Mouse (Mus musculus) neural tube, embryonic 15.5 days (tissue): Measurements from ENCODE around the gene Cd34. TPM values are rescaled to one million over a fixed set of nuclear protein-coding genes. Genes with fewer than 3 reads are reported as not detected.

ENCODE experiments used
- ATAC-seq: fragments of 200-750 bp; cut with Nextera tagmentation; 2 replicates; pipeline ENCODE4 v1.8.0; 2017; ENCODE audit warnings: mild to moderate bottlenecking, moderate TSS enrichment, moderate library complexity; ENCODE audit not compliant: low FRiP score
- H3K27ac ChIP-seq: fragments of 300-500 bp; sonication (generic); replicated peaks from 2 replicates; pipeline ENCODE4 v1.5.1; 2015; ENCODE audit warnings: mild to moderate bottlenecking, inconsistent platforms
- H3K27me3 ChIP-seq: fragments of 300-500 bp; sonication (generic); replicated peaks from 2 replicates; pipeline ENCODE4 v1.6.1; 2015; ENCODE audit warnings: inconsistent platforms
- H3K36me3 ChIP-seq: fragments of 300-500 bp; sonication (generic); 2 replicates; pipeline ENCODE4 v1.6.1; 2015; ENCODE audit warnings: inconsistent platforms
- H3K4me1 ChIP-seq: fragments of 300-500 bp; sonication (generic); 2 replicates; pipeline ENCODE4 v1.6.1; 2015; ENCODE audit warnings: inconsistent platforms
- H3K4me2 ChIP-seq: fragments of 300-500 bp; sonication (generic); 2 replicates; pipeline ENCODE4 v1.6.1; 2015; ENCODE audit warnings: inconsistent platforms, mild to moderate bottlenecking, moderate library complexity
- H3K4me3 ChIP-seq: fragments of 300-500 bp; sonication (generic); replicated peaks from 2 replicates; pipeline ENCODE4 v1.5.1; 2015; ENCODE audit warnings: mild to moderate bottlenecking, inconsistent platforms
- H3K9ac ChIP-seq: fragments of 300-500 bp; sonication (generic); replicated peaks from 2 replicates; pipeline ENCODE4 v1.6.1; 2015; ENCODE audit warnings: mild to moderate bottlenecking, inconsistent platforms
- H3K9me3 ChIP-seq: fragments of 300-500 bp; sonication (generic); replicated peaks from 2 replicates; pipeline ENCODE4 v1.6.1; 2016; ENCODE audit warnings: inconsistent platforms
- WGBS: fragments of 180-500 bp; shearing (Covaris S2); methylation state at CpG from one replicate; pipeline ENCODE4 v1.1.7; 2015; ENCODE audit warnings: mixed read lengths; 5-methylcytosine and 5-hydroxymethylcytosine counted together
- polyA plus RNA-seq: library from polyadenylated mRNA; unstranded; fragments of >200 nt; fragmentation: Nextera tagmentation; extraction: Ambion mirVana; gene quantifications from 2 replicates; pipeline ENCODE4 v1.2.1, GENCODE M21; 2015

The Cd34 gene
- polyA plus RNA-seq, 1 experiment from 2014 or later, result 29.4 TPM

DNA sequence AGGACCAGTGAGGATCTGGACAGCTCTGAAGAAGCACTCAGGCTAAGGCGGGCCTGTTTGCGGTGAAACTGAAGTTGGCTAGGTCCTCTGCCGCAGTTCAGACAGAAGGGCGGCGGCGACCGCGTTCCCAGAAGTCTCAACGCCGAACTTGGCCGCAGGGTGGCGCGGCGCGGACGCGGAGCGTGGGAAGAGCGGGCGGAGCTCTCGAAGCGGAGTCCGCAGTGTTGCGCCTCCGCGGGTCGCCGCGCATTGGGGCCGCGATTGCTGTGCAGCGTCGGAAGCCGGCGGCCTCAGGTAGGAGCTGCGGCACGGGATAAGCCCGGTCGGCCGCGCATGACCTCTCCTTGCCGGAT lies 37.5 kb downstream of the Cd34 start:
- under 1% methylated on average over 28 of the region's 42 CpGs for WGBS
- peak; percentile 91 for ATAC-seq
- peak overlapping the region; percentile 88 for H3K27ac ChIP-seq
- no peaks in the 10 kb centered on the region for H3K36me3 ChIP-seq
- no peaks in the 10 kb centered on the region for H3K9me3 ChIP-seq
- H3K4me3 ChIP-seq, result peak overlapping the region; percentile 65
- peak overlapping the region; percentile 90 for H3K4me2 ChIP-seq
- H3K4me1 ChIP-seq, result peaks cover 27% of the 10 kb centered on the region
- no peaks in the 10 kb centered on the region for H3K27me3 ChIP-seq
- H3K9ac ChIP-seq, result peak overlapping the region; percentile 72

DNA sequence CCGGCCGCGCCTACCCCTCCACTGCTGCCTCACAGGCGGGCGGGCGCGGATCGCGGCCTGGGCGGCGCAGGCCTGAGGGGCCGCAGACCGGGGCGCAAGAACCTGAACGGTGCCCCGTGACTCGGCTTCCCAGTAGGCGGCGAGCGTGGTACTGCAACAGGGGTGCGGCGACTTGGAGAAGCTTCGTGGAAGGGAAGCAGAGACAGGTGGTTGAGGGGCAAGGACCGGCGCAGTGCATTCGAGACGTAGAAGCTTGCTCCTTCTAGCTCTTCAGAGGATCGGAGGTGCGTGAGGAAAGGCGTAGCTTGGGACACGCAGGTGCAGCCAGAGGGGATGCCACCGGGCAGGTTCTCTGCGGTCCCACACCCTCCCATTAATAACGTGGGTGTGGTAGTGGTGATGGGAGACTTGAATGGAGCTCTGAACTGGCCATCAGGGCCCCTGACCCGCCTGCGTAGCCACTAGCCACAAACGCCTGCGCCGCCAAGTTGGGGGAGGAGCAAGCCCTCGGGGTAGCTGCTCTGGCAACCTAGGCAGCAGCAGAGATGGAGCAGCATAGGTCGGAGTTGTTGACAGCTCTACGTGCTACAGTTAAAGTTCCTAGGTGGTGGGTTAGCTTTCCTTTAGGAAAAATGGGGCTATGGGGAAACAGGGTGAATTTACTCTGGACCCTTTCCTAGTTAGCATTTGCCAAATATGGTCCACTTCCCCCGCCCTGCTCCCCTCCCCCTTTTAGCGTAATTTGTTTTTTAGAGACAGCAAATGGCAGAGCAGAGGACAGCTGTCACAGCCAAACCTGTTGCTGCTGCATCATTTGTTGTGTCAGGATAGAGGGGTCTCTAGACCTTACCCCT lies 38.1 kb downstream of the Cd34 start:
- ATAC-seq, result peak; percentile 89
- H3K27me3 ChIP-seq, result no peaks in the 10 kb centered on the region
- H3K9ac ChIP-seq, result peak overlapping the region; percentile 72
- H3K27ac ChIP-seq, result peak overlapping the region; percentile 88
- no peaks in the 10 kb centered on the region for H3K9me3 ChIP-seq
- H3K4me3 ChIP-seq, result peak overlapping the region; percentile 65
- 2% methylated on average over 44 of the region's 44 CpGs for WGBS
- H3K4me2 ChIP-seq, result peak overlapping the region; percentile 90
- peaks cover 29% of the 10 kb centered on the region for H3K4me1 ChIP-seq
- H3K36me3 ChIP-seq, result no peaks in the 10 kb centered on the region

DNA sequence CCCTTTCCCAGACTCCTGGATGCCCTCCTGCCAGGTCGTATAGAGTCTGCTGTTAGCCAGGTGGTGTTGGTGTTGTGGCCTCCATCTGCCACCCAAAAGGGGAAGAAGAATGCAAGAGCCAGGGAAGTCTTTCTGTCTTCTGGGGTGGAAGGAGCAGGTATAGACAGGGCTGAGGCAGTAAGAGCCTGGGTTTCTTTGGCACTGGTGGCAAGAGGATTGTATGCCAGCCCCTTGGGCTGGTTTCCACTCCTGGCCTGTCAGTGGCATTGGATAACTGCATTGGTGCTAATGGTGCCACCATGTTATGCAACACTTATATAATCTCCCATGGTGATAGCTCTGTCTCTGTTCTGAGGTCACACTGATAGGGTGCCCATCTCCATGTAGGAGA lies 38.7 kb downstream of the Cd34 start:
- Histone ChIP-seq H3K4me3 (peak overlapping the region; percentile 65), H3K4me2 (peak overlapping the region; percentile 90), H3K9ac (peak overlapping the region; percentile 72; the same call in 1 of the 2 replicates), H3K27ac (no peak overlapping the region), H3K36me3 (no peaks in the 10 kb centered on the region), H3K9me3 (no peaks in the 10 kb centered on the region), H3K27me3 (no peaks in the 10 kb centered on the region), H3K4me1 (peaks cover 31% of the 10 kb centered on the region)
- 11% methylated on average over 1 of the region's 1 CpGs for WGBS
- ATAC-seq, result 0 out of 2 replicates have a peak, but pooled peaks have one; percentile 2

DNA sequence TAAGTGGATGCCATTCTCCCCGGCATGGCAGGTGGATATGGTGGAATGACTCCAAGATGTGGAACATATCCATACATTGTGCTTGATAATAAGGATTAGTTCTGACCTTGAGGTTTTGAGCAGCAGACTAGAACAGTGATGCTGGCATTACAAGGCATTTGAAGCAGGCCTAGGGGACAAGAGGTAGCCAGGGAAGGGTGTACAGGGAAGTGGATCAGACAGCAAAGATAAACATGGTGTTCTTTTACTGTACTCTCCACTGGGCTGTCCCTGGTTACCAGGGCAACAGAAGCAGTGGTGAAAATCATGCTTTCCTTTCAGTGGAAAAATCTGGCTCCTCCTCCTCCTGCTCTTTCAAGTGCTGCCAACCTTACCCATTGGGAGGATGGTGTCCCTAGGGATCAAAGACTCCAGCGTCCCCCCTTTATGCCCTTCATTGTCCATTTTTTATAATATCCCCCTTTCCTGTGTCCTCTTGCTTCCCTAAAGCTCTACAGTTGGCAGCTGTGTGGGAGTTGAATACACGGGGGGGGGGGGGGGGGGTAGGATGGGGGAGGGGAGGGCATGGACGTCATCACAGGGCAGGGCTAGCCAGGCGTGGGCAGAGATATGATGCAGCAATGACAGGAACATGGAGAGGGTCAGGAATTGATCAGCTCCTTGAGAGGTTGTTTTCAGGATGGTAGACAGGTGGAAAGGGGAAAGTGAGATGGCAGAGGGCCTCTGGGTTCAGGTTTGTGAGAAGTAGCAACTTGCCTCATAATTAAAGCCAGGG lies 39.5 kb downstream of the Cd34 start:
- Histone ChIP-seq H3K27me3 (no peaks in the 10 kb centered on the region), H3K4me2 (peak overlapping the region; percentile 90), H3K36me3 (no peaks in the 10 kb centered on the region), H3K4me3 (peak overlapping the region; percentile 65), H3K27ac (no peak overlapping the region; the same call in 1 of the 2 replicates), H3K4me1 (peaks cover 31% of the 10 kb centered on the region), H3K9ac (0 out of 2 replicates have a peak overlapping the region, but pooled peaks have one; percentile 14), H3K9me3 (no peaks in the 10 kb centered on the region)
- ATAC-seq, result peak; percentile 51; the same call in 1 of the 2 replicates
- 45% methylated on average over 4 of the region's 5 CpGs for WGBS

DNA sequence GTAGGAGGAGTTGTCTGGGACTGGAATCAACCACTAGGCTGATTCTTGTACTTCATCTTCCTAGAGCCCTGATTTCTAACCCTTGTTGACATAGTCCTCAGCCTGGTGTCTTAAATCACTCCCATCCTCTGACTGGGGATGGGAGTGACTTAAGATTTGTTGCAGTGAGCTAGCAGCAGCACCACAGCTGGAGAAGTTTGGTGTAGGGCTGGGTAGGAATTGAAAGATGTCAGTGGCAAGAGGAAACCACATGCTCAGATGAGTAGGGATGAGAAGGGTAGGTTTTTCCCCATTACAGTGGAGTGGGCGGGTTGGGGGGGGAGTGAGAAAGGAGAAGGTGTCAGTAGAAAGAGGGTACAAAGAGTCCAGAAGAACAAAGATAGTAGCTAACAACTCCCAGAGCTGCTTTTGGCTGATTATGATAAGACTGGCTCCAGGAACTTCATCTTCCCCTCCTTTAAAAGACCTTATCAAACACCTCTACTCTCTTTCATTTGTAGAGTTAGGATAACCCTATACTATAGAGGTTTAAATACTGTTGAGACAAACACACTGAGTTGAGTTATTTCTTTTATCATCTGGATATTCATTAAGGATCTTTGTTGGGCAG lies 42.3 kb downstream of the Cd34 start:
- WGBS, result 82% methylated on average over 1 of the region's 1 CpGs
- Histone ChIP-seq H3K27me3 (no peaks in the 10 kb centered on the region), H3K9me3 (no peaks in the 10 kb centered on the region), H3K4me2 (no peak overlapping the region), H3K4me3 (no peak overlapping the region), H3K36me3 (no peaks in the 10 kb centered on the region), H3K27ac (no peak overlapping the region), H3K9ac (no peak overlapping the region), H3K4me1 (peaks cover 27% of the 10 kb centered on the region)
- ATAC-seq, result no peak

DNA sequence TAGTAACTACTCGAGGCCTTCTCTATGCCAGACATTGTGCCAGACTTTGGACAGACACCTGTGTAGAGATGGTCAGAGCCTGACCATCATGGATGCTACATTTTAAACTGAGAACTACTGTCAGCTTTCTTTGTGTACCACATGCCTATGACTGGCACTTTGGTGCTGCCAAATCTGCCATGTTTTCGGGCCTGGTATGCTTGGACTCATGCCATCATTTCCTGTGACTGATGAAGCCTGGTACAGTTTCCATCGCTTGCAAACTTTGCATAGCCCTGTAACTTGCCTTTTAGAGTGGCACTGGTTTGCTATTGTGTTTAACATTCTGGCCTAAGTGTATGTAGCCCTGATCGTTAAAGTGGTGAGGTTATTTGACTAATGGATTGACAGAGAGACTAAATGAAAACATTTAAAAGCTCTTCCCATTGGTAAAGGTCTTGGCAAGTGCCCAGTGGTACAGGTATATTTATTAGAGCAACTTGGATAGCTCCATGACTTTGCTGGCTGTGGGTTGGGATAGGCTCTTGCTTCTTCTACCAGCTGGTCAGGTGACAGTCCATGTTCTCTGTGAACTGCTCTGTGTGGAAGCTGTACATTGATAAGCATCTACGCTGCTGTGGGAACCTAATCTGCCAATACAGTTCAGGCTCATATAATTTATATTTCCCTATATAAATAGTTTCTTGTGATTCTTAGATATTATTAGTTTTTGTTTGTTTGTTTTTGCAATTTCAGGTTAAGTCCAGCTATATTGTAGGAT lies 44.5 kb downstream of the Cd34 start:
- H3K9me3 ChIP-seq, result no peaks in the 10 kb centered on the region
- no peak overlapping the region for H3K4me3 ChIP-seq
- H3K4me2 ChIP-seq, result no peak overlapping the region
- H3K27ac ChIP-seq, result no peak overlapping the region
- H3K27me3 ChIP-seq, result no peaks in the 10 kb centered on the region
- H3K4me1 ChIP-seq, result peaks cover 11% of the 10 kb centered on the region
- H3K36me3 ChIP-seq, result no peaks in the 10 kb centered on the region
- H3K9ac ChIP-seq, result no peak overlapping the region
- WGBS, result 82% methylated on average over 5 of the region's 5 CpGs
- no peak for ATAC-seq

DNA sequence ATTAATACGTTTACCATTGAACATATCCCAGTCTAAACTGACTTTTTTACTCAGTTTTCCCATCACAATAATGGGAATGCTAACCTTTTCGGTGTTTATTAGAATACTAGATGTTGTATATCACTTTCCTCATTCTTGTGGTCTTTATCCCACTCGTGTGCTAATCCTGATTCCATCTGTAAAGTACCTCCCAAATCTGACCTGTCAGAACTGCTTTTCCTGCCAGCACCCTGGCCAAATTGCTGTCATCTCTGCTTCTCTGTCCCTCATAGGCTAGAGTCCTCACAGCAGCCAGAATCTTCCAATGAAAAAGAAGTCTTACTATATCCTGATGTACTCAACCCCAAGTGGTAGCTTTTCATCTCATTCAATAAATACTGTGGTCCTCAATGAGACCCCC lies 46.3 kb downstream of the Cd34 start:
- ATAC-seq, result no peak
- Histone ChIP-seq H3K9me3 (no peaks in the 10 kb centered on the region), H3K9ac (no peak overlapping the region), H3K27me3 (no peaks in the 10 kb centered on the region), H3K4me3 (no peak overlapping the region), H3K4me1 (0 out of 2 replicates have a peak, but pooled peaks cover 4% of the 10 kb centered on the region), H3K36me3 (no peaks in the 10 kb centered on the region), H3K27ac (no peak overlapping the region), H3K4me2 (no peak overlapping the region)
- WGBS, result 87% methylated on average over 3 of the region's 3 CpGs

DNA sequence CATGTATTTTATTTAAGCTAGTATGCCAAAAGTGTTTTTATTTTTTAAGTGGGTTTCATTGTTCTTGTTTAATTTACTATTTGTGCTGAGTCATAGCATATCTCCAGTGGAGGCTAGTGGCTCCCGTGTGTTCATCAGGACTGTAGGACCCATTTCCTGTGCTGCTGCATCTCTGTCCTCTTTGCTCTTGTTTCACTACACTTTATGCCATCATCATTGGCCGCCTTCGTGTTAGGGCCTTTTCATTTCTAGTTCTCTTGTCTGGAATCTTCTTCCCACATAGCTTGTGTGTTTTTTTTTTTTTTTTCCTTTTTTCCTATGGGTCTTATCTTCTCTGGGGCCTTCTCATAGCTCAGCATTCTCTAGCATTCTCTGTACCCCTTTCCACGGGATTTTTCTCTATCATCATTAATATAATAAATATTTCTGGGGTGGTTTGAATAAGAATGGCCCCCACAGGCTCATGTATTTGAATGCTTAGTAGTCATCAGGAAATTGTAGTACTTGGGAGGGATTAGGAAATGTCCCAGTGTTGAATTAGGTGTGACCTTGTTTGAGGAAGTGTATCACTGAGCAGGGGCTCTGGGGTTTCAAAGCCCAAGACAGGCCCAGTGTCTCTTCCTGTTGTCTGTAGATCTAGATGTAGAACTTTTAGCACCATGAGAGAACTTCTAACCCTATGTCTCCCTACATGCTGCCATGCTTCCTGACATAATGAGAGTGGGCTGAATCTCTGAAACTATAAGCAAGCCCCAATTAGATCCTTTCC lies 47.0 kb downstream of the Cd34 start:
- Histone ChIP-seq H3K36me3 (no peaks in the 10 kb centered on the region), H3K9me3 (no peaks in the 10 kb centered on the region), H3K9ac (no peak overlapping the region), H3K4me3 (no peak overlapping the region), H3K4me2 (no peak overlapping the region), H3K4me1 (0 out of 2 replicates have a peak, but pooled peaks cover 4% of the 10 kb centered on the region), H3K27me3 (no peaks in the 10 kb centered on the region), H3K27ac (no peak overlapping the region)
- 83% methylated on average over 4 of the region's 4 CpGs for WGBS
- ATAC-seq, result no peak

DNA sequence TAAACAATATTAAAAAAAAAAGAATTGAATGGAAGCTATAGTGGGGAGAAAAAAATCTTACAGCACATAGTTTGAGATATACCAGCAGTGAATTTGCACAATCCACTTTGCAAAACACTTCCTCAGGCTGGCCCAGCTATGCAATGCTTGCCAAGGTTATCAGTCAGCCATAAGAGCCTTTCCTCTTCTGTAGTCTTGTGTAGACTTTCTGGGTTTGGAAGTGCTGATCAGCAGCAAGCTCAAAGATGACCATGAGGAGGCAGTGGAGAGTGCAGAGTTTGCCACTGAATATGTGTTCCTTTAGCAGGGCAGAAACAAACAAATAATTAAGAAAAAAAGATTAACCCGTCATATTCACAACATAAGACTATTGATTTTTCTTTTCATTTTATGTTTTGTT lies 50.4 kb downstream of the Cd34 start:
- Histone ChIP-seq H3K36me3 (no peaks in the 10 kb centered on the region), H3K4me1 (no peaks in the 10 kb centered on the region), H3K27ac (no peak overlapping the region), H3K4me3 (no peak overlapping the region), H3K9me3 (no peaks in the 10 kb centered on the region), H3K9ac (no peak overlapping the region), H3K27me3 (no peaks in the 10 kb centered on the region), H3K4me2 (no peak overlapping the region)
- ATAC-seq, result no peak
- WGBS, result 100% methylated on average over 1 of the region's 1 CpGs

DNA sequence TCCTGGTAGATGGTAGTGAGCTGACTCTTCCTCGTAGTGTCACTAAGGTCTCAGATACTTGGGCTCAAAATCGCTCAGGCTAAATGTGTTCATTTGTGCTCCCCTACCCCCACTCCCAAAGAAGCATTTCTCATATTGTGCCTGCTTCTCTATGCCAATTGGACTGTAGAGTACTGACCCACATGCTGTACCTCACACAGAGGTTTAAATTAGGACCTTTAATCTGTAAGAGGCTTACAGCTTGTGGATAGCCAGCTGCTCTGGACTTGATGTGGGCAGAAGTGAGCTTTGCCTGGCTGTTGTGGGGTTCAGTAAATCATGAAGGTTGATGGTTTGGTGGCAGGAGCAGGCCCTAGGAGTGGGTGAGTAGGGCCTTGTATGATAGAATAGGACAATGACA lies 52.4 kb downstream of the Cd34 start:
- Histone ChIP-seq H3K9me3 (no peaks in the 10 kb centered on the region), H3K4me2 (no peak overlapping the region), H3K4me3 (no peak overlapping the region), H3K36me3 (no peaks in the 10 kb centered on the region), H3K9ac (no peak overlapping the region), H3K27ac (no peak overlapping the region), H3K27me3 (no peaks in the 10 kb centered on the region), H3K4me1 (no peaks in the 10 kb centered on the region)
- WGBS, result 91% methylated on average over 2 of the region's 2 CpGs
- no peak for ATAC-seq
